Mouse (Mus musculus) embryonic facial prominence, embryonic 12.5 days (tissue): ENCODE measurements around the gene Vps9d1. TPM values are rescaled to one million over a fixed set of nuclear protein-coding genes. Genes with fewer than 3 reads are reported as not detected.
"Not testable (repeated sequence)": the region's sequence is repeated elsewhere in the genome, so short reads cannot be mapped to it uniquely, and the experiment has no call there.

Source experiments
- ATAC-seq: fragments of 200-750 bp; cut with Nextera tagmentation; 2 replicates; pipeline ENCODE4 v1.8.0; 2017; ENCODE audit not compliant: insufficient number of reproducible peaks, insufficient read depth, low FRiP score, low TSS enrichment
- H3K27ac ChIP-seq: fragments of 300-500 bp; sonication (generic); 2 replicates; pipeline ENCODE4 v1.5.1; 2016; ENCODE audit warnings: mild to moderate bottlenecking
- H3K27me3 ChIP-seq: fragments of 300-500 bp; sonication (generic); 2 replicates; pipeline ENCODE4 v1.6.1; 2016; ENCODE audit warnings: mild to moderate bottlenecking, moderate library complexity
- H3K36me3 ChIP-seq: fragments of 300-500 bp; sonication (generic); 2 replicates; pipeline ENCODE4 v1.6.1; 2016; ENCODE audit warnings: mild to moderate bottlenecking
- H3K4me1 ChIP-seq: fragments of 300-500 bp; sonication (generic); 2 replicates; pipeline ENCODE4 v1.6.1; 2016
- H3K4me2 ChIP-seq: fragments of 300-500 bp; sonication (generic); replicated peaks from 2 replicates; pipeline ENCODE4 v1.6.1; 2016; ENCODE audit warnings: mild to moderate bottlenecking, moderate library complexity
- H3K4me3 ChIP-seq: fragments of 300-500 bp; sonication (generic); 2 replicates; pipeline ENCODE4 v1.5.1; 2016; ENCODE audit warnings: mild to moderate bottlenecking
- H3K9ac ChIP-seq: fragments of 300-500 bp; sonication (generic); 2 replicates; pipeline ENCODE4 v1.6.1; 2016; ENCODE audit warnings: mild to moderate bottlenecking, moderate library complexity
- H3K9me3 ChIP-seq: fragments of 300-500 bp; sonication (generic); 2 replicates; pipeline ENCODE4 v1.6.1; 2016; ENCODE audit warnings: mild to moderate bottlenecking, moderate library complexity
- WGBS: fragments of 180-500 bp; shearing (Covaris S2); methylation state at CpG from one replicate; pipeline ENCODE4 v1.1.7; 2016; 5-methylcytosine and 5-hydroxymethylcytosine counted together
- polyA plus RNA-seq: library from polyadenylated mRNA; unstranded; fragments of >200 nt; fragmentation: Nextera tagmentation; extraction: Ambion mirVana; gene quantifications from 2 replicates; pipeline ENCODE4 v1.2.1, GENCODE M21; 2016

Gene Vps9d1
- 35.1 and 37.2 TPM in 2 replicates for polyA plus RNA-seq

GRCm38 (mm10) chr8:123254099-123254885 lies at the start of gene Vps9d1, which contains the start of gene Zfp276:
Vps9d1 (minus strand) TSS chr8:123254348.
Zfp276 (plus strand) TSS chr8:123254195.
- H3K27me3 ChIP-seq, result no peaks in the 10 kb centered on the region
- no peaks in the 10 kb centered on the region for H3K9me3 ChIP-seq
- H3K4me1 ChIP-seq, result peaks cover 26% of the 10 kb centered on the region
- H3K4me2 ChIP-seq, result peak within 1 kb of the TSS; percentile 97
- peak within 1 kb of the TSS; percentile 90 for H3K9ac ChIP-seq
- peak within 1 kb of the TSS; percentile 80 for H3K4me3 ChIP-seq
- under 1% methylated on average over 98 of the region's 99 CpGs for WGBS
- H3K27ac ChIP-seq, result peak within 1 kb of the TSS; percentile 80
- ATAC-seq, result peak; percentile 91
- H3K36me3 ChIP-seq, result peaks cover 59% of the 10 kb centered on the region

GRCm38 (mm10) chr8:123298301-123298700 lies 44.2 kb upstream of the Vps9d1 start:
- no peak overlapping the region for H3K4me3 ChIP-seq
- WGBS, result 91% methylated on average over 11 of the region's 11 CpGs
- H3K4me2 ChIP-seq, result no peak overlapping the region
- H3K9me3 ChIP-seq, result no peaks in the 10 kb centered on the region
- no peak overlapping the region for H3K27ac ChIP-seq
- peaks cover 32% of the 10 kb centered on the region for H3K36me3 ChIP-seq
- H3K27me3 ChIP-seq, result no peaks in the 10 kb centered on the region
- no peaks in the 10 kb centered on the region for H3K4me1 ChIP-seq
- H3K9ac ChIP-seq, result no peak overlapping the region
- no peak for ATAC-seq

- no peak for ATAC-seq
- Histone ChIP-seq H3K9ac (no peak overlapping the region), H3K4me3 (no peak overlapping the region), H3K27me3 (no peaks in the 10 kb centered on the region), H3K9me3 (no peaks in the 10 kb centered on the region), H3K4me2 (no peak overlapping the region), H3K4me1 (no peaks in the 10 kb centered on the region), H3K27ac (no peak overlapping the region), H3K36me3 (peaks cover 65% of the 10 kb centered on the region)
- WGBS, result 95% methylated on average over 2 of the region's 2 CpGs
Measured at GRCm38 (mm10) chr8:123292785-123293184, 38.6 kb upstream of the Vps9d1 start.

GRCm38 (mm10) chr8:123292281-123292680 lies 38.1 kb upstream of the Vps9d1 start:
- H3K4me2 ChIP-seq, result no peak overlapping the region
- WGBS, result 86% methylated on average over 3 of the region's 3 CpGs
- H3K4me3 ChIP-seq, result no peak overlapping the region
- no peak overlapping the region for H3K27ac ChIP-seq
- ATAC-seq, result no peak
- H3K9ac ChIP-seq, result no peak overlapping the region
- peaks cover 66% of the 10 kb centered on the region for H3K36me3 ChIP-seq
- no peaks in the 10 kb centered on the region for H3K9me3 ChIP-seq
- H3K27me3 ChIP-seq, result no peaks in the 10 kb centered on the region
- H3K4me1 ChIP-seq, result no peaks in the 10 kb centered on the region

GRCm38 (mm10) chr8:123291716-123292115 lies 37.6 kb upstream of the Vps9d1 start:
- ATAC-seq, result no peak
- WGBS, result 88% methylated on average over 8 of the region's 8 CpGs
- Histone ChIP-seq H3K27me3 (no peaks in the 10 kb centered on the region), H3K4me2 (no peak overlapping the region), H3K9me3 (no peaks in the 10 kb centered on the region), H3K36me3 (peaks cover 70% of the 10 kb centered on the region), H3K4me3 (no peak overlapping the region), H3K4me1 (no peaks in the 10 kb centered on the region), H3K9ac (no peak overlapping the region), H3K27ac (no peak overlapping the region)

- H3K36me3 ChIP-seq, result peaks cover 69% of the 10 kb centered on the region
- no peak overlapping the region for H3K27ac ChIP-seq
- ATAC-seq, result no peak
- no peaks in the 10 kb centered on the region for H3K4me1 ChIP-seq
- 94% methylated on average over 8 of the region's 8 CpGs for WGBS
- H3K9ac ChIP-seq, result no peak overlapping the region
- H3K4me3 ChIP-seq, result no peak overlapping the region
- H3K4me2 ChIP-seq, result no peak overlapping the region
- H3K9me3 ChIP-seq, result no peaks in the 10 kb centered on the region
- H3K27me3 ChIP-seq, result no peaks in the 10 kb centered on the region
Measured at GRCm38 (mm10) chr8:123290679-123291078, 36.5 kb upstream of the Vps9d1 start.

- Histone ChIP-seq H3K9me3 (no peaks in the 10 kb centered on the region), H3K4me3 (no peak overlapping the region), H3K27ac (no peak overlapping the region), H3K4me2 (no peak overlapping the region), H3K27me3 (no peaks in the 10 kb centered on the region), H3K4me1 (no peaks in the 10 kb centered on the region), H3K36me3 (peaks cover 64% of the 10 kb centered on the region), H3K9ac (no peak overlapping the region)
- no peak for ATAC-seq
- WGBS, result 76% methylated on average over 4 of the region's 4 CpGs
Measured at GRCm38 (mm10) chr8:123290166-123290565, 36.0 kb upstream of the Vps9d1 start.

- 96% methylated on average over 17 of the region's 17 CpGs for WGBS
- no peak overlapping the region for H3K9ac ChIP-seq
- H3K4me1 ChIP-seq, result no peaks in the 10 kb centered on the region
- H3K36me3 ChIP-seq, result peaks cover 45% of the 10 kb centered on the region
- no peak overlapping the region for H3K4me2 ChIP-seq
- no peak overlapping the region for H3K4me3 ChIP-seq
- H3K9me3 ChIP-seq, result no peaks in the 10 kb centered on the region
- ATAC-seq, result no peak
- H3K27me3 ChIP-seq, result no peaks in the 10 kb centered on the region
- H3K27ac ChIP-seq, result no peak overlapping the region
Measured at GRCm38 (mm10) chr8:123287362-123287761, 33.2 kb upstream of the Vps9d1 start.

- Histone ChIP-seq H3K4me2 (no peak overlapping the region), H3K27ac (no peak overlapping the region), H3K9ac (no peak overlapping the region), H3K9me3 (no peaks in the 10 kb centered on the region), H3K4me3 (no peak overlapping the region), H3K36me3 (peaks cover 49% of the 10 kb centered on the region), H3K27me3 (no peaks in the 10 kb centered on the region), H3K4me1 (no peaks in the 10 kb centered on the region)
- no peak for ATAC-seq
- WGBS, result 92% methylated on average over 5 of the region's 5 CpGs
Measured at GRCm38 (mm10) chr8:123284493-123284892, 30.3 kb upstream of the Vps9d1 start.

GRCm38 (mm10) chr8:123283991-123284390 lies 29.8 kb upstream of the Vps9d1 start:
- no peak overlapping the region for H3K4me3 ChIP-seq
- WGBS, result 85% methylated on average over 7 of the region's 7 CpGs
- ATAC-seq, result no peak
- no peak overlapping the region for H3K4me2 ChIP-seq
- H3K4me1 ChIP-seq, result no peaks in the 10 kb centered on the region
- no peak overlapping the region for H3K9ac ChIP-seq
- H3K27me3 ChIP-seq, result no peaks in the 10 kb centered on the region
- no peak overlapping the region for H3K27ac ChIP-seq
- no peaks in the 10 kb centered on the region for H3K9me3 ChIP-seq
- peaks cover 44% of the 10 kb centered on the region for H3K36me3 ChIP-seq

GRCm38 (mm10) chr8:123282994-123283393 lies 28.8 kb upstream of the Vps9d1 start:
- H3K4me2 ChIP-seq, H3K9ac ChIP-seq, ATAC-seq, H3K27me3 ChIP-seq, H3K4me1 ChIP-seq, H3K27ac ChIP-seq, H3K4me3 ChIP-seq, H3K9me3 ChIP-seq: not testable (repeated sequence)
- WGBS, result 88% methylated on average over 5 of the region's 6 CpGs
- H3K36me3 ChIP-seq, result peaks cover 42% of the 10 kb centered on the region

GRCm38 (mm10) chr8:123280302-123281094 lies 26.4 kb upstream of the Vps9d1 start:
- Histone ChIP-seq H3K9me3 (no peaks in the 10 kb centered on the region), H3K27me3 (no peaks in the 10 kb centered on the region), H3K4me3 (no peak overlapping the region), H3K9ac (no peak overlapping the region), H3K36me3 (peaks cover 36% of the 10 kb centered on the region), H3K4me1 (no peaks in the 10 kb centered on the region), H3K27ac (no peak overlapping the region), H3K4me2 (no peak overlapping the region)
- no peak for ATAC-seq
- WGBS, result 85% methylated on average over 13 of the region's 13 CpGs
